ENCODE assay signal across 8 mouse cellular contexts in the genomic region with DNA sequence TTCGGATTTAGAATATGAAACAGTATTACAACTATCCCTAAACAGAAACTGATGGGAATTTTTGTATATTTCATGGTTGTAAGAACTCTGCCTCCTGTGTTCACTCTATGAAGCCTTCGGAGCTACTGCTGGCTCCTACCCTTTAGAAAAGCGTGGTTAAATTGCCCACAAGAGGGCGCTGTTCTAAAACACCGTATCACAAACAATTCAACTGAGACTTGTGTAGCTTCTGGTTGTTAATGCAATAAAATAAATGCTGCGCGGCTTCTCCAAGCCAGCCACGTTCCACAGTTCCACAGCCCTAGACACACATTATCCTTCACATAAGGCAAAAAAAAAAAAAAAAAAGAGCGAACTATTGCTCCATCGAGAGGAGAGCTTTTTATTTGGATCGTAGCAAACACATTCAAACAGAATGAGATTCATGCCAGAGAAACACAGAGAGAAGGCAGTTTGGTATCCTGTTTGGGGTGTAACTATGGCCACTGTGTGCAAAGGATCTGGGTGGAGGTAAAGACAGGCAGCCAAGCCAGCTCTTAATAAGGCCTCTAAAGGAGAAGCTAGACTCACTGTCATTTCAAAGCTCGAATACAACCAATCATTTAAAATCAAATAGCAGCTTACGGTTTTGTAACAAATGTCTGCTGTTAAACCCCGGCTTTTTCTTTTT. TPM values are rescaled to one million over a fixed set of nuclear protein-coding genes. Genes with fewer than 3 reads are reported as not detected.
A peak's percentile ranks its signal among the peaks of the same experiment; 100 is the strongest.
DNase-seq lines count a peak whose midpoint lies in the region; ATAC-seq and TF ChIP-seq lines count a peak whose summit lies in the region.

No protein-coding gene starts in this region.

- TF ChIP-seq CTCF in bone marrow, adult 2 months (IDR thresholded peaks at IDR 0.05; ENCODE audit: control insufficient read depth, insufficient read depth, low read length) = peak; percentile 19; the same call in 1 of the 2 replicates
- TF ChIP-seq CTCF in kidney, postnatal 0 days (IDR thresholded peaks at IDR 0.05; ENCODE audit: low read depth) = peak; percentile 88

- H3K9ac ChIP-seq in embryonic facial prominence, embryonic 13.5 days = no peak overlapping the region
- H3K9ac ChIP-seq in heart, embryonic 14.5 days (ENCODE audit: low read length) = peak overlapping the region; percentile 51; the same call in 1 of the 2 replicates
- no peak overlapping the region for H3K9ac ChIP-seq in kidney, postnatal 0 days (ENCODE audit: low read depth, low read length)
- no peak overlapping the region for H3K9ac ChIP-seq in stomach, embryonic 14.5 days (replicated peaks; ENCODE audit: low read depth, low read length)

- peak; percentile 92 for DNase-seq in kidney, postnatal 0 days (ENCODE audit: low spot score)
- DNase-seq in liver = peak; percentile 70

- H3K27me3 ChIP-seq in embryonic facial prominence, embryonic 13.5 days = no peaks in the 10 kb centered on the region
- no peaks in the 10 kb centered on the region for H3K27me3 ChIP-seq in heart, embryonic 14.5 days (ENCODE audit: control insufficient read depth, insufficient read depth, low read length)
- H3K27me3 ChIP-seq in kidney, postnatal 0 days (ENCODE audit: insufficient read depth, low read length) = no peaks in the 10 kb centered on the region
- H3K27me3 ChIP-seq in stomach, embryonic 14.5 days (ENCODE audit: control insufficient read depth, insufficient read depth, low read length) = no peaks in the 10 kb centered on the region

- no peak overlapping the region for H3K4me3 ChIP-seq in bone marrow, adult 2 months (replicated peaks; ENCODE audit: control insufficient read depth, low read depth, low read length)
- peak overlapping the region; percentile 20; the same call in 1 of the 2 replicates for H3K4me3 ChIP-seq in embryonic facial prominence, embryonic 13.5 days
- H3K4me3 ChIP-seq in heart, embryonic 14.5 days (ENCODE audit: control insufficient read depth in 1 of 2, insufficient read depth in 1 of 2, low read depth in 1 of 2, low read length in 2 of 2) = peak overlapping the region in 1 of 2 experiments; percentile 27; a peak in 1 of 4 replicates
- no peak overlapping the region for H3K4me3 ChIP-seq in kidney, postnatal 0 days (replicated peaks; ENCODE audit: low read depth, low read length)
- no peak overlapping the region for H3K4me3 ChIP-seq in stomach, embryonic 14.5 days (ENCODE audit: low read depth, low read length)

- H3K27ac ChIP-seq in bone marrow, adult 2 months (ENCODE audit: control insufficient read depth, insufficient read depth, low read depth, low read length, poor library complexity) = no peak overlapping the region
- no peak overlapping the region for H3K27ac ChIP-seq in embryonic facial prominence, embryonic 13.5 days
- H3K27ac ChIP-seq in heart, embryonic 14.5 days (replicated peaks in 1 of 2; ENCODE audit: control insufficient read depth in 1 of 2, insufficient read depth in 1 of 2, low read depth in 2 of 2, low read length in 2 of 2) = no peak overlapping the region
- no peak overlapping the region for H3K27ac ChIP-seq in kidney, postnatal 0 days
- H3K27ac ChIP-seq in stomach, embryonic 14.5 days (ENCODE audit: low read length) = no peak overlapping the region

- H3K9me3 ChIP-seq in embryonic facial prominence, embryonic 13.5 days = no peaks in the 10 kb centered on the region
- no peaks in the 10 kb centered on the region for H3K9me3 ChIP-seq in heart, embryonic 14.5 days (ENCODE audit: control insufficient read depth, low read length)
- no peaks in the 10 kb centered on the region for H3K9me3 ChIP-seq in kidney, postnatal 0 days (replicated peaks; ENCODE audit: low read length)
- H3K9me3 ChIP-seq in stomach, embryonic 14.5 days (ENCODE audit: control insufficient read depth, low read depth, low read length) = no peaks in the 10 kb centered on the region

- ATAC-seq in CD4-positive, CD25-positive, alpha-beta regulatory T cell, adult 4 months = peak; percentile 84
- no peak for ATAC-seq in embryonic facial prominence, embryonic 13.5 days (ENCODE audit: insufficient number of reproducible peaks, insufficient read depth, low FRiP score, low TSS enrichment, low read depth)
- 0 out of 2 replicates have a peak, but pooled peaks have one; percentile 21 for ATAC-seq in heart, embryonic 14.5 days (ENCODE audit: insufficient number of reproducible peaks, insufficient read depth, low FRiP score, low read depth)
- no peak for ATAC-seq in kidney, postnatal 0 days (replicated peaks; ENCODE audit: low FRiP score, low read depth)
- ATAC-seq in monocyte, adult 5-6 weeks (replicated peaks; ENCODE audit: insufficient number of reproducible peaks, low FRiP score, low TSS enrichment, poor library complexity, severe bottlenecking) = 0 out of 2 replicates have a peak, but pooled peaks have one; percentile 61
- peak; percentile 58; the same call in 1 of the 2 replicates for ATAC-seq in stomach, embryonic 14.5 days (ENCODE audit: insufficient number of reproducible peaks, insufficient read depth, low FRiP score, low read depth)

- H3K4me2 ChIP-seq in embryonic facial prominence, embryonic 13.5 days = peak overlapping the region; percentile 48
- peak overlapping the region; percentile 62 for H3K4me2 ChIP-seq in heart, embryonic 14.5 days (ENCODE audit: low read length)
- H3K4me2 ChIP-seq in kidney, postnatal 0 days (ENCODE audit: low read length) = peak overlapping the region; percentile 23
- H3K4me2 ChIP-seq in stomach, embryonic 14.5 days (replicated peaks; ENCODE audit: low read depth, low read length) = peak overlapping the region; percentile 27; the same call in 1 of the 2 replicates

- no peaks in the 10 kb centered on the region for H3K4me1 ChIP-seq in bone marrow, adult 2 months (ENCODE audit: control insufficient read depth, insufficient read depth, low read length)
- no peaks in the 10 kb centered on the region for H3K4me1 ChIP-seq in embryonic facial prominence, embryonic 13.5 days
- H3K4me1 ChIP-seq in heart, embryonic 14.5 days (ENCODE audit: control insufficient read depth in 2 of 2, insufficient read depth in 2 of 2, low read length in 2 of 2) = no peaks in the 10 kb centered on the region
- no peaks in the 10 kb centered on the region for H3K4me1 ChIP-seq in kidney, postnatal 0 days (replicated peaks; ENCODE audit: insufficient read depth, low read length)
- no peaks in the 10 kb centered on the region for H3K4me1 ChIP-seq in stomach, embryonic 14.5 days (ENCODE audit: control insufficient read depth, insufficient read depth, low read length)

- no peaks in the 10 kb centered on the region for H3K36me3 ChIP-seq in embryonic facial prominence, embryonic 13.5 days
- H3K36me3 ChIP-seq in heart, embryonic 14.5 days (ENCODE audit: control insufficient read depth, insufficient read depth, low read length) = no peaks in the 10 kb centered on the region
- H3K36me3 ChIP-seq in kidney, postnatal 0 days (ENCODE audit: insufficient read depth, low read length) = no peaks in the 10 kb centered on the region
- H3K36me3 ChIP-seq in stomach, embryonic 14.5 days (ENCODE audit: control insufficient read depth, insufficient read depth, low read length) = no peaks in the 10 kb centered on the region

- no peak for TF ChIP-seq POLR2A in bone marrow, adult 2 months (IDR thresholded peaks at IDR 0.05; ENCODE audit: borderline replicate concordance, control insufficient read depth, low read depth, low read length)

- WGBS in bone marrow, adult 2 months = 23% methylated on average over 14 of the region's 14 CpGs
- 31% methylated on average over 14 of the region's 14 CpGs for WGBS in embryonic facial prominence, embryonic 13.5 days
- WGBS in heart, embryonic 14.5 days = 31% methylated on average over 14 of the region's 14 CpGs
- WGBS in kidney, postnatal 0 days = 26% methylated on average over 14 of the region's 14 CpGs
- WGBS in stomach, embryonic 14.5 days = 28% methylated on average over 14 of the region's 14 CpGs

RNA-seq across cellular contexts. Expression of a gene that starts 15.7 kb away (rescaled TPM):
- polyA plus RNA-seq in CD4-positive, CD25-positive, alpha-beta regulatory T cell, adult 4 months (2017; shearing (Covaris generic)) = 10 to 100 TPM; 72.6 to 80.7 TPM
- polyA plus RNA-seq in bone marrow, adult 2 months (2011; ENCODE audit: insufficient read depth, insufficient read length, low replicate concordance, missing spikeins) = 21.8 and 22.2 TPM in 2 replicates
- polyA plus RNA-seq in embryonic facial prominence, embryonic 13.5 days (2015; fragmentation: Nextera tagmentation; extraction: Ambion mirVana) = 84.6 and 94.2 TPM in 2 replicates
- 51.8 and 58.4 TPM in 2 replicates for polyA plus RNA-seq in heart, embryonic 14.5 days (2014; fragmentation: Nextera tagmentation; extraction: Ambion mirVana)
- 92.6 and 94.3 TPM in 2 replicates for polyA plus RNA-seq in kidney, postnatal 0 days (2015; fragmentation: Nextera tagmentation; extraction: Ambion mirVana)
- total RNA-seq in monocyte, adult 5-6 weeks (2017) = 12.8 to 28.5 TPM (median 25.4 TPM) in 3 replicates
- 89.5 and 93.2 TPM in 2 replicates for polyA plus RNA-seq in stomach, embryonic 14.5 days (2014; fragmentation: Nextera tagmentation; extraction: Ambion mirVana)

RNA-seq across cellular contexts. Expression of a gene that starts 25.4 kb away (rescaled TPM):
- not detected for polyA plus RNA-seq in CD4-positive, CD25-positive, alpha-beta regulatory T cell, adult 4 months (2017; shearing (Covaris generic))
- polyA plus RNA-seq in bone marrow, adult 2 months (2011; ENCODE audit: insufficient read depth, insufficient read length, low replicate concordance, missing spikeins) = not detected in 2 replicates
- 0.10 and 0.12 TPM in 2 replicates for polyA plus RNA-seq in embryonic facial prominence, embryonic 13.5 days (2015; fragmentation: Nextera tagmentation; extraction: Ambion mirVana)
- not detected in 2 replicates for polyA plus RNA-seq in heart, embryonic 14.5 days (2014; fragmentation: Nextera tagmentation; extraction: Ambion mirVana)
- polyA plus RNA-seq in kidney, postnatal 0 days (2015; fragmentation: Nextera tagmentation; extraction: Ambion mirVana) = 0.06 TPM in 1 of 2 replicates, not detected in the other
- total RNA-seq in monocyte, adult 5-6 weeks (2017) = 0.58 TPM in 1 of 3 replicates, not detected in the others
- not detected in 2 replicates for polyA plus RNA-seq in stomach, embryonic 14.5 days (2014; fragmentation: Nextera tagmentation; extraction: Ambion mirVana)

Comparison
In these comparisons a context has a peak if more than half of its experiments do, and no peak if none do; other contexts are left out.
1. ATAC-seq: peak in CD4-positive, CD25-positive, alpha-beta regulatory T cell, adult 4 months (single experiment), heart, embryonic 14.5 days (single experiment), monocyte, adult 5-6 weeks (single experiment) and stomach, embryonic 14.5 days (single experiment); none in embryonic facial prominence, embryonic 13.5 days (single experiment) and kidney, postnatal 0 days (single experiment).
2. Peak in every context shown above with its lines, with median percentiles within 50 percentile points of each other: H3K4me2 ChIP-seq.